Mouse (Mus musculus) forebrain, embryonic 11.5 days (tissue): ENCODE results near the gene Tnks2. TPM values are rescaled to one million over a fixed set of nuclear protein-coding genes. Genes with fewer than 3 reads are reported as not detected.

Experiments
- polyA plus RNA-seq: library from polyadenylated mRNA; unstranded; fragments of >200 nt; fragmentation: Nextera tagmentation; extraction: Ambion mirVana; gene quantifications from 2 replicates; pipeline ENCODE4 v1.2.1, GENCODE M21; 2014

Gene Tnks2
- polyA plus RNA-seq, 1 experiment from 2014 or later = 68.3 TPM

Other genes starting within 250 kb of the Tnks2 start
- 2.0 and 2.1 TPM in 2 replicates for gene Ppp1r3c, start 97.6 kb upstream of the Tnks2 start, polyA plus RNA-seq
- gene Fgfbp3, start 85.4 kb downstream of the Tnks2 start, polyA plus RNA-seq = 28.6 and 29.3 TPM in 2 replicates
- 23.3 and 23.8 TPM in 2 replicates for gene Btaf1, start 91.8 kb downstream of the Tnks2 start, polyA plus RNA-seq